Mouse (Mus musculus): ENCODE measurements around the gene Selenom. TPM values are rescaled to one million over a fixed set of nuclear protein-coding genes. Genes with fewer than 3 reads are reported as not detected.

Selenom gene
- polyA plus RNA-seq, 1 experiment, result 24.5 TPM

GRCm38 (mm10) chr11:3492748-3493147 is 21.7 kb upstream of the Selenom start:
- no peaks in the 10 kb centered on the region for H3K4me1 ChIP-seq (ENCODE audit: control insufficient read depth, insufficient read depth, low read length)
- no peak overlapping the region for H3K4me3 ChIP-seq (ENCODE audit: insufficient read depth, low read length)
- H3K27ac ChIP-seq (ENCODE audit: insufficient read depth, low read depth, low read length), result no peak overlapping the region
- no peak for TF ChIP-seq CTCF (IDR thresholded peaks at IDR 0.05; ENCODE audit: low read depth, low read length)
- TF ChIP-seq POLR2A (IDR thresholded peaks at IDR 0.05; ENCODE audit: borderline replicate concordance, low read depth, low read length), result no peak

GRCm38 (mm10) chr11:3494857-3495256 is 19.6 kb upstream of the Selenom start:
- TF ChIP-seq POLR2A (IDR thresholded peaks at IDR 0.05; ENCODE audit: borderline replicate concordance, low read depth, low read length), result no peak
- TF ChIP-seq CTCF (IDR thresholded peaks at IDR 0.05; ENCODE audit: low read depth, low read length), result no peak
- no peak overlapping the region for H3K27ac ChIP-seq (ENCODE audit: insufficient read depth, low read depth, low read length)
- no peaks in the 10 kb centered on the region for H3K4me1 ChIP-seq (ENCODE audit: control insufficient read depth, insufficient read depth, low read length)
- no peak overlapping the region for H3K4me3 ChIP-seq (ENCODE audit: insufficient read depth, low read length)

GRCm38 (mm10) chr11:3495496-3495895 is 19.0 kb upstream of the Selenom start:
- no peaks in the 10 kb centered on the region for H3K4me1 ChIP-seq (ENCODE audit: control insufficient read depth, insufficient read depth, low read length)

GRCm38 (mm10) chr11:3496756-3497155 is 17.7 kb upstream of the Selenom start:
- TF ChIP-seq POLR2A (IDR thresholded peaks at IDR 0.05; ENCODE audit: borderline replicate concordance, low read depth, low read length) (no peak), CTCF (IDR thresholded peaks at IDR 0.05; ENCODE audit: low read depth, low read length) (no peak)
- Histone ChIP-seq H3K4me3 (ENCODE audit: insufficient read depth, low read length) (no peak overlapping the region), H3K4me1 (ENCODE audit: control insufficient read depth, insufficient read depth, low read length) (no peaks in the 10 kb centered on the region)

More at GRCm38 (mm10) chr11:3495496-3495895, 19.0 kb upstream of the Selenom start:
- Histone ChIP-seq H3K27ac (ENCODE audit: insufficient read depth, low read depth, low read length) (no peak overlapping the region), H3K4me3 (ENCODE audit: insufficient read depth, low read length) (no peak overlapping the region)
- TF ChIP-seq CTCF (IDR thresholded peaks at IDR 0.05; ENCODE audit: low read depth, low read length) (no peak), POLR2A (IDR thresholded peaks at IDR 0.05; ENCODE audit: borderline replicate concordance, low read depth, low read length) (no peak)

GRCm38 (mm10) chr11:3497296-3497695 is 17.2 kb upstream of the Selenom start:
- Histone ChIP-seq H3K4me1 (ENCODE audit: control insufficient read depth, insufficient read depth, low read length) (no peaks in the 10 kb centered on the region), H3K27ac (ENCODE audit: insufficient read depth, low read depth, low read length) (no peak overlapping the region), H3K4me3 (ENCODE audit: insufficient read depth, low read length) (no peak overlapping the region)
- TF ChIP-seq CTCF (IDR thresholded peaks at IDR 0.05; ENCODE audit: low read depth, low read length), result no peak
- TF ChIP-seq POLR2A (IDR thresholded peaks at IDR 0.05; ENCODE audit: borderline replicate concordance, low read depth, low read length), result no peak

More at GRCm38 (mm10) chr11:3496756-3497155, 17.7 kb upstream of the Selenom start:
- H3K27ac ChIP-seq (ENCODE audit: insufficient read depth, low read depth, low read length), result no peak overlapping the region

- TF ChIP-seq CTCF (IDR thresholded peaks at IDR 0.05; ENCODE audit: low read depth, low read length) (no peak), POLR2A (IDR thresholded peaks at IDR 0.05; ENCODE audit: borderline replicate concordance, low read depth, low read length) (no peak)
- Histone ChIP-seq H3K4me1 (ENCODE audit: control insufficient read depth, insufficient read depth, low read length) (peaks cover 3% of the 10 kb centered on the region), H3K4me3 (ENCODE audit: insufficient read depth, low read length) (no peak overlapping the region), H3K27ac (ENCODE audit: insufficient read depth, low read depth, low read length) (no peak overlapping the region)
These were observed 12.4 kb upstream of the Selenom start for GRCm38 (mm10) chr11:3502057-3502456.

GRCm38 (mm10) chr11:3502459-3503072 is 11.9 kb upstream of the Selenom start:
- H3K27ac ChIP-seq (ENCODE audit: insufficient read depth, low read depth, low read length), result no peak overlapping the region
- TF ChIP-seq CTCF (IDR thresholded peaks at IDR 0.05; ENCODE audit: low read depth, low read length), result no peak
- no peak for TF ChIP-seq POLR2A (IDR thresholded peaks at IDR 0.05; ENCODE audit: borderline replicate concordance, low read depth, low read length)
- H3K4me3 ChIP-seq (ENCODE audit: insufficient read depth, low read length), result no peak overlapping the region
- H3K4me1 ChIP-seq (ENCODE audit: control insufficient read depth, insufficient read depth, low read length), result peaks cover 3% of the 10 kb centered on the region

- TF ChIP-seq CTCF (IDR thresholded peaks at IDR 0.05; ENCODE audit: low read depth, low read length), result no peak
- TF ChIP-seq POLR2A (IDR thresholded peaks at IDR 0.05; ENCODE audit: borderline replicate concordance, low read depth, low read length), result no peak
- H3K27ac ChIP-seq (ENCODE audit: insufficient read depth, low read depth, low read length), result no peak overlapping the region
- H3K4me3 ChIP-seq (ENCODE audit: insufficient read depth, low read length), result no peak overlapping the region
- H3K4me1 ChIP-seq (ENCODE audit: control insufficient read depth, insufficient read depth, low read length), result peaks cover 3% of the 10 kb centered on the region
These were observed 10.5 kb upstream of the Selenom start for GRCm38 (mm10) chr11:3503755-3504693.

GRCm38 (mm10) chr11:3508226-3508625 is 6.3 kb upstream of the Selenom start:
- Histone ChIP-seq H3K27ac (ENCODE audit: insufficient read depth, low read depth, low read length) (no peak overlapping the region), H3K4me1 (ENCODE audit: control insufficient read depth, insufficient read depth, low read length) (peaks cover 9% of the 10 kb centered on the region), H3K4me3 (ENCODE audit: insufficient read depth, low read length) (no peak overlapping the region)
- TF ChIP-seq POLR2A (IDR thresholded peaks at IDR 0.05; ENCODE audit: borderline replicate concordance, low read depth, low read length) (no peak), CTCF (IDR thresholded peaks at IDR 0.05; ENCODE audit: low read depth, low read length) (no peak)
